Mouse (Mus musculus): ENCODE measurements around the gene Hmga2.
A peak's percentile ranks its signal among the peaks of the same experiment; 100 is the strongest.
"Not testable (repeated sequence)": the region's sequence is repeated elsewhere in the genome, so short reads cannot be mapped to it uniquely, and the experiment has no call there.

Gene Hmga2

DNA sequence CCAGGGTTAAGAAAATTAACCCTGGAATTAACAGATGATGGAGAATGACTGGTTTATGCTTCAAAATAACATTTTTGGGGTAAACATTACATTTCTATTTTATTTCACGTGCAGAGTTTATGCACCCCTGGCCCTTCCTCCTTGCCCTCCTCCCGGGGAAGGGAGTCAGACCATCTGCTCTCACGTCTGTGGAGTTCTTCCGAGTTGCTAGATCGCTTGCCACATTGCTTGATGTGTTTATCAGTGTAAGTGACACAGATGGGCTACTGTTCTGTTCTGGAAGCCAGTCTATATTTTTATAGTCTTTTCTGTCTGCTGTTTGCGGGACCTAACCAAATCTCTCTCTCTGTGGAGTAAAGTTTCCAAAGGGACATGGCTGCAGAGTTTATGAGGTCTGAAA lies 80.7 kb downstream of the Hmga2 start:
- DNase-seq (ENCODE audit: low spot score in 2 of 2): no peak

DNA sequence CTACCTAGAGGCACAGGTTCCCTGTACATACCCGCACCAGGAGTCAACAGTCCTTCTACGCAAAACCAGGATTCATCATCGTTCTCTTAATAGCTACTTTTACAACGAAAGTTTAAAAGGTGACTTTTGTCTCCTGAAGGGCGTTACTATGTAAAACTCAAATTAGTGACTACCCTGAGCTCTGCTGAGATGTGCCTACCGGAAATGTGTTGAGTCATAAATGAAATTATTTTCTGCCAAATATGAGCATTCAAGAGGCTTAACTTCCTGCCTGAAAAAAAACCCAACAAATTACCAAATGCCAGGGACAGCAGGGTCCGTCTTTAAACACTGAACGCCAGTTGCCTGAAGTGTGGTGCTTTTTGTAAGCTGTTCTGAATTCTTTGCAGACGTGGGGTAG lies 81.5 kb downstream of the Hmga2 start:
- no peak for DNase-seq (ENCODE audit: low spot score in 2 of 2)

DNA sequence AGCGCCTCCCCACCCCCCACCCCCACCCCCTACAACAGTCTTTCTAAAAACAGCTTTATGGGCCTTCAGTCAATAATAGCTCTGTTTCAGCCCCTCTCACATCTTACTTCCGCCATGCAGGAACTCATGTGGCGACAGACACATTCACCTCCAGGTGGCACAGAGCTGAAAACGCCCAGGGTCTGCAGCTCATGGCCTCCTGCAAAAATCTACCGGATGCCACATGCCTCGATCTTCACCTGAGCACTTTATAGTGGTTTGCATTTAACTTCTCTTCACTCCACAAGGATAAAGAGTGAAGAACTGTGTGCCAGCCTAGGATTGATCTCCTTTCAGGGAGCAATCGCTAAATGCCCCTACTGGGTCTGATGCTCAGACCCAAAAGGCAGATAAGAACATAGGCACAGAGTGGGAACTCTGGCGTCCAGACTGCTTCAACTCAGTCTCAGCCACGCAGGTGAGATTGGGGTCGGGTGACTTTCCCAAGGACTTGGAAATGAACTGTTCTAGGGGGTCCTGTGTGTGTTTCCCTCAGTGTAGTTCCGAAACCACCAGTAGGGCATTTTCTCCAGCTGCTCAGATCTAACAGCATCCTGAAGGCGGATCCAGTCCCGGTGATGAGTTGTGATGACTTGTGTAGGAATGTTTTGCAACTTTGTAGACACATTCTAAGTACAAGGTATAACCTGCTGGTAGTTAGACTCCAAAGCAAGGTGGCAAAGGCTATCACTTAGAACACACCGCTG lies 84.1 kb downstream of the Hmga2 start:
- DNase-seq (ENCODE audit: low spot score in 2 of 2): no peak

GRCm38 (mm10) chr10:120390912-120391835 lies 85.1 kb downstream of the Hmga2 start:
- no peak for DNase-seq (ENCODE audit: low spot score in 2 of 2)

DNA sequence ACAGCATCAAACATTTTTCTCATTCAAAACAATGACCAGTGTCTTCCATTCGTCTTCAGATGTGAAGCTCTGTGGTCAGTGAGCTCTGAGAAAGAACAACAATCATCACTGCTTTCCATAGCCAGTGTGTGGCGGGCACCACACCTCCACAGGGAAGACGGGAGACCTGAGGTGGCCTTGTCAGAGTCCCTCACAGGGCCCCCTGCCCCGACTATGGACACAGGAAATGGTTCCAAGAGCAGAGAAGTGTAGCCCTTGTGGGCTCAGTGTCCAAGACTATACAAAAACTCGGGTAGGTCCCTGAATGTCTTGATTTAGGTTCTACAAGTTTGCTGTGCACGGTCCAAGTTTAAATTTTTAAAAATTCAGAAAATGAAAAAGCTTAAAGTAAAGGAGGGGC lies 86.6 kb downstream of the Hmga2 start:
- DNase-seq (ENCODE audit: low spot score in 2 of 2): no peak

DNA sequence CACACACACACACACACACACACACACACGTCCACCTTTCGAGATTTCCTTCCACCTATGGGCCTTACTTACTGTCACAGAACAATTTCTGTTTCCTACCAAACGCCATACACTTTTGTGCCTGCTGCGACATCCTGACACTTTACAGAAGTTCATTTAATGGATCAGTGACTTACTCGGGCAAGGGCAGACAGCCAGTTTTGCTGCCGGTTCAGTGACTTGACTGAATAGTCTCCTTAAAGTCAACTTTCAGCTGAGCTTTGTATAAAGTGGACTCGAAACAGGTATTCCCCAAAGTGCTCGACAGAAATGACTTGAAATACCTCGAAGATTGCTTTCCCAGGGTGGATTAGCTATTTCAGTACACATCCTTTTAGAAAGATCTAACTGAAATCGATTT lies 87.3 kb downstream of the Hmga2 start:
- no peak for DNase-seq (ENCODE audit: low spot score in 2 of 2)

DNA sequence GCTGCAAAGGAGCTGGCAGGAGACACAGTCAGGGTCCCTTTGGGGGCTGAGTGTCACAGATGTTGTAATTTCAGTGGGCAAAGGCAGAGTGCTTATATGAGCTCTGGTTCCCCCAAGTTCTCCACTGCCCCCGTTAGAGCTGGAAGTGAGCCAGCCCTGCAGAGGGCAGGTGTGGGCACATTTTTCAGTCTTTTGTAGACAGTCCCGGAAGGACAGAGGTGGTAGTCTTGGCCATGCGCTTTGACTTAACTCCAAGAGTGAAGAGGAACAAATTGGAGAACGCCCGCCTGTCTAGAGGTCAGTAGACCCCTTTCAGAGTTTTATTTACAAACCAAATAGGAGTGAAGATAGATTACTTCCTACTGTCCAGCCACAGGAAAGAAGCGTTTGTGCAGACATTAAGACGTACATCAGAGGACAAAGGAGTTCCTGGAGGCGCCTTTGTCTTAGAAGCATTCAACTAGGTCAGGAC lies 87.8 kb downstream of the Hmga2 start:
- DNase-seq (ENCODE audit: low spot score in 2 of 2): no peak

DNA sequence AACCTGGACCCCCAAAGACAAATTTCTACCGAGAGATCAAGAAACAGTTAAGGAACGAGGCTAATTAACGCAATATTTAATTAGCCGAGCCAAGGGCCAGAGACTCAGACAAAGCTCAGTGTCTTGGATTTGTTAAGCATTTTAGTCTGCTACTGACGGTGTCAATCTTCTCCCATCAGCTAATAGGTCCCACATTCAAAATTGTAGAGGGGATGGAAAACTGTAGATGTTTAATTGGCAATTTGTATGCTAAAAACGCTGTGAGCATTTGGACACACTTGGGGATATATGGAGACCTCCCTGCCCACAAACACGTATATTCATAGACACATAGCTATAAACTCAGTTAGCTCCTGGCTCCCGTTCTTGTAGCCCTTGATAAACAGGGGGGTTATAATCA lies 89.2 kb downstream of the Hmga2 start:
- DNase-seq (ENCODE audit: low spot score in 2 of 2): no peak

- DNase-seq (ENCODE audit: low spot score in 2 of 2): no peak
Observed at GRCm38 (mm10) chr10:120384797-120385600, 91.3 kb downstream of the Hmga2 start.

- no peak for DNase-seq (ENCODE audit: low spot score in 2 of 2)
Observed at GRCm38 (mm10) chr10:120384040-120384439, 92.2 kb downstream of the Hmga2 start.

DNA sequence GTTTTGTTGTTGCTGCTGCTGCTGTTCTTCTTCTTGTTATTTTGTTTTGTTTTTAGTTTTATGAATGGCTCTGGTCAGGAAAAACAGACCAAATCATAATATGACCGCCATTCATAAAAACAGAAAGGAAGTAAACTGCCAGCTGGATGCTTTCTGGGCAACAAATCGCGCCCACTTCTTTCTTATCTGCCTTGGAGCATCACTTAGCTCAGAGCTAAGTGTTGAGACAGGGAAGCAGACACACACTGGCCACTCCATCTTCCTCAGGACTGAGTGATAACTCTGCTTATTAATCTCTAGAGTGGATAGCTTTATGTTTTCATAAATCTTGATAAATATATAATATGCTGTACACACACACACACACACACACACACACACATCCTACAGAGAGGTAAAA lies 98.5 kb downstream of the Hmga2 start:
- DNase-seq (ENCODE audit: low spot score in 2 of 2): no peak

- peak; percentile 59 to 80 for DNase-seq (ENCODE audit: low spot score in 2 of 2)
Observed at GRCm38 (mm10) chr10:120377327-120377752, 98.9 kb downstream of the Hmga2 start.

DNA sequence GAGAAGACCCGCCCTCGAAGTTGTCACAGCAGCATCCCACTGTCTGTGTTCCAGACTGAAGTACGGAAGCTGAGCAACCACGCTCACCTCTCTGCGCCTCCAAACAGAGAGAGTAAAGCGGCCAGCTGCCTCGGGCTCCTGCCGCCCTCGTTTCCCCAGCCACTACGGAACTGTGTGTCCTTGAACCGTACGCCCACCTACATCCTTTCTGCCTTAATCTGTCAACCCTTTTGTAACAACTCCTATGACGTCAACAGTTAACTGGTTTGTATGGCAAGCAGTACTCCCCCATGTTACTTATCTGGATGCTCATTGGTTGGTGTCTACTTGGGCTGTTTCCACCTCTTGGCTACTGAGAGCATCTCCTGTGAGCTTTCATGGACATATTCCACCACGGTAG lies 100.8 kb downstream of the Hmga2 start:
- no peak for DNase-seq (ENCODE audit: low spot score in 2 of 2)

- DNase-seq (ENCODE audit: low spot score in 2 of 2): no peak
Observed at GRCm38 (mm10) chr10:120371215-120371614, 105.1 kb downstream of the Hmga2 start.

GRCm38 (mm10) chr10:120369187-120369805 lies 107.0 kb downstream of the Hmga2 start:
- no peak for DNase-seq (ENCODE audit: low spot score in 2 of 2)

DNA sequence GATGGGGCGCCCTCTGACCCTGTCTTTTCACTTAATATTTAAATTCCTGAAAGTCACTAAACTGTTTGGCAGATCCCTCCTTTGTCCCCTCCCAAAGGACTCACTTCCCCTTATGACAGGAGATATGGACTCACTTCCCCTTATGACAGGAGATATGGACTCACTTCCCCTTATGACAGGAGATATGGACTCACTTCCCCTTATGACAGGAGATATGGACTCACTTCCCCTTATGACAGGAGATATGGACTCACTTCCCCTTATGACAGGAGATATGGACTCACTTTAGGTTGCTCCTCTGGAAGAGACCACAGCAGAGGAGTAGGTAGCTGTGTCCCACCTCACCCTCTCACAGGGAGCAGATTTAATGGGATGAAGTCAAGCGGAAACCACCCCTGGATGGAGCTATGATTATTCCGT lies 110.1 kb downstream of the Hmga2 start:
- not testable (repeated sequence) for DNase-seq (ENCODE audit: low spot score in 2 of 2)

- DNase-seq (ENCODE audit: low spot score in 2 of 2): no peak
Observed at GRCm38 (mm10) chr10:120365380-120366172, 110.7 kb downstream of the Hmga2 start.

GRCm38 (mm10) chr10:120363983-120364582 lies 112.2 kb downstream of the Hmga2 start:
- no peak for DNase-seq (ENCODE audit: low spot score in 2 of 2)

DNA sequence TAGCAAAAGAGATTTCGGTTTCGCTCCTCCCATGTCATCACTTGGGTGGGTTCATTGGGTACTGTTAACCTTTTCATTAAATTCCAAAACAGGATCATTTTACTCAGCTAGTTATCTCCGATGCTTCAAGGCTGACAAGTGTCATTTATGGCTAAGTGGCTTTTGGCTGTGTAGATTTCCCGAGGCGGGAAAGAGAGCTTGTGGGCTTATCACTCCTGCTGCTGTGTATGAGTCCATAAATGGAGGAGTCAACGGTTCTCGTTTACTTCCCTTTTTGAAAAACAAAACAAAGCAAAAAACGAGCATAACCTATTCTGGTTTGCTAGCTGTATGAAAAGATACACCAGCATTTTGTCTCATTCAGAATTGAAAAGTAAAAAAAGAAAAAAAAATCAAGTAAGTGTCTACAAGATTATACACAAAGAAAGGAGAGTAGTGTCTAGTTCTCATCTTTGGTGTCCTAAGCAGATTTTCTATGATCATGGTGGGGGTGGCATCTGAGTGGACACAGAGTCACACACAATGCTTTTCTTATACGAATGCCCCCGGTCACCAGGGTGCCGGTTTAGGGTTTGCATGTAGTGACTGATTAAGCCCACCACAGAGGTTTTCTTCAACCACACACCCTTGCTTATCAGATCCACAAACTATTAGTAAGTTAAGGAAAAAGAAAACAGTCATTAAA lies 112.8 kb downstream of the Hmga2 start:
- not testable (repeated sequence) for DNase-seq (ENCODE audit: low spot score in 2 of 2)

All from right cerebral cortex, adult 2 months (tissue).